Mouse (Mus musculus): ENCODE measurements around the gene Gm43951. TPM values are rescaled to one million over a fixed set of nuclear protein-coding genes. Genes with fewer than 3 reads are reported as not detected.

Gene Gm43951
- polyA plus RNA-seq (2012): 0.29 and 0.30 TPM in 2 replicates

DNA sequence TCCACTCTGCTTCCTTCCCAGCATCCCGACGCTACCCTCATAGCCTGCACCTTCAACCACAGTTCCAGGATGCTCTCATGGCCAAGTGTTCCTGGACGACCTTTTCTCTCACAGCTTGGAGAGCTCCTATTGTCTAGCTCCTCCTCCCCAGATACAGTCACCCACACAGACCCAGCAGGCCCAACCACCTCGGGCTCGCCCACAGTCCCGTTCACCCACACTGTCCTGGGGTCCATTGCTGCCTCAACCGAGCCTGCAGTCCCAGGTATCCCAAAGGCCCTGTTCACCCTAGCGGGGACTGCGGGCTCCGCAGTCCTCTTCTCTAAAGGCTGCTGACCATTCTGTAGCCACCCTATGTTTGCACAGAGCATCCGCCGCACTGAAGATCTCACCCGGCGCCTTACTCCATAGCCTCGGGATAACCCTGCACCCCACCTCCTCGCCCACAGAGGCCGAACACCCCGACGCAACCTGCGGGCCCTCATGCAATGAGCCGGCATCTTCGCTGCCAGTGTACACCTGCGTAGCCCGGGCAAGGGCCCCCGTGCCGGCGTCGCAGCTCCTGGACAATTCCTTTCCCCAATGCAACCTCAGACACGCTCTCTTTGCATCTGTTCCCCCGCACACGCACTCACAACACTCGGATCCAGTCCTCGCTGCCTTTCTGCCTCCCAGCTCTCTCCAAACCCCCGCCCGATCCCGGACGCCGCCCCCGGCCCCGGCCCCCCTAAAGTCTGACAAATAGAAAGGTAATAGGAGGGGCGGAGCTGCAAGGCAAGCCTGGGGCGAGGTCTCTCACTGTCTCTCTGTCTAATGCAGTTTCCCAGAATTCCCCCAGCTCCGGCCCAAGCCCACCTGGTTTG, at the start of gene Gm43951:
Gene Gm43951, minus strand, starts transcription at position 500 of the 863 bp plus-strand sequence.
- no peak for TF ChIP-seq GATA1 (IDR thresholded peaks at IDR 0.05; ENCODE audit: low read length)

- no peak for TF ChIP-seq GATA1 (IDR thresholded peaks at IDR 0.05; ENCODE audit: low read length)
These were observed 49.8 kb upstream of the Gm43951 start for GRCm38 (mm10) chr11:72256441-72256840.

GRCm38 (mm10) chr11:72255629-72256028, 49.0 kb upstream of the Gm43951 start:
- TF ChIP-seq GATA1 (IDR thresholded peaks at IDR 0.05; ENCODE audit: low read length): no peak

DNA sequence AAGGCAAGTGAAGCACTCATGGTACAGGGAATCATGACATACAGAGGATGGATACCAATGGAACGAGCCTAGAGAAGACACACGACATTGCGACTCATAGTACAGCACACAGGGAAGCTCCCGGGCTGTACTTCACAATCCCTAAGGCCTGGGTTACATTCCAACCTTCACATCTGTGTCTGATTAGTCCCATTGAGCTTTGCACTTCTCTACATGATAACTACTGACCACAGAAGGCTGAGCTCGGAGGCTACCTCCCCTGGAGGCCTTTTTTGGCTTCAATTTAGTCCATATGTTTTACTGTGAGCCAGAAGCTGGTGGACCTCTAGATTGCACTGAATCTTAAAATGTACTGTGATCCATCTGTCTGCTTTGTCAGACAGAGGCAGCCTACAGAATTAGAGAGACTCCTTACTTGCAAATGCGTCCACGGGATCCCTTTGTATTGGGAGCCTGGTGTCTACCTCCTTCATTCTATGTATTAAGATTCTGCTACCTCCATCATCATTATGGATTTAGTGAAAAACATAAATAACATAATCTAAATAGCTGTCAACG, 38.6 kb upstream of the Gm43951 start:
- no peak for TF ChIP-seq GATA1 (IDR thresholded peaks at IDR 0.05; ENCODE audit: low read length)

DNA sequence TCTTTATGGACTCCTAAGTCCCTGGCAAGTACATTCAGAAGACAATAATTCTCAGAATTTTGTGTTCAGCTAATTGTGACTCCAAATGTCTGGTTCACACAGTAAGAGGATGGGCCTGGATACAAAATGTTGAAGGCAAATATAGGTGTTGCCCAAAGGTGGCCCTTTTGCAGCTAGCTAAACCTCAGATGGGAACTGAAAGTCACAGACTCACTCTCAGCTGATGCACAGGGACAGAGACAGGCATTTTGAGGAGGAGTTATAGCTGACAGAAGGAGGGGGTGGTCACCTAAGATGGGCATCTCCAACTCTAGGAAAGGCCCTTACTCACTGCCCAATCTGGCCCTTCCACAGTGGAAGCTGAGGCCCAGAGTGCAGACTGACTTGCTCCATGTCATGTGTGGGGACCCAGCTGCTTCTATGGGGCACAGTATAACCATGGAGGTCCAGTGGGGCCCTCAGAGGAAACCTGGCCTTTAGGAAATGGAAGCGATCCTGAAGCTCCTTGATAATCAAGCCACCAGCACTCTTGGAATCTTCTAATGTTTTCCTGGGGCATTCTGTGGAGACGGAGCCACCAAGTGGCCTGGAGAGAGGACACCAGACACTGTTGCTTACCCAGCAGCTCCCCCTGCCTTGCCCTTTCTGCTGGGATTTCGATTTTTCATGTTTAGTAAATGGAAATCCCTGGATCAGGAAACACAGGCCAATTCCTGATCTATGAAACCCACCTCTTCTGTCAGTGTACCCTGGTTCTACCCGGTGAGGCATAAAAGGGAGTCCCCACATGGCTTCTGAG, 33.6 kb upstream of the Gm43951 start:
- TF ChIP-seq GATA1 (IDR thresholded peaks at IDR 0.05; ENCODE audit: low read length): no peak

DNA sequence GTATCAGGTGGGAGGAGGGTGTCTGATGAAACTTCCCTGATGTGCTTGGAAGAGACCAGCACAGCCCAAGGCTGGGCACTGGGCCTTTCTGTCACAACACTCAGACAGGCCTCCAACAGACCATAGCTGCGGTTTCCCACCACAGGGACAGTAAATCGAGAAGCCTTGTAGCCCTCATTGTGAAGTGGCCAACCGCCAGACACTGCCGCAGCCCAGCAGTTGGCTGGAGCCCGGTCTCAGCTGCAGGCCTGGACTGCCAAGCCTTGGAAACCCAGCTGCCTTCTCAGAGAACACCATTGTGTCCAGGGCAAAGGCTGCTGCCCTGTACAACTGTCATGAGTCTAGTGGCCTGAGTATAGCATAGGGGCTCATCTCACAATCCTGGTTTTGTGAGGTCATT, 27.4 kb upstream of the Gm43951 start:
- no peak for TF ChIP-seq GATA1 (IDR thresholded peaks at IDR 0.05; ENCODE audit: low read length)

- TF ChIP-seq GATA1 (IDR thresholded peaks at IDR 0.05; ENCODE audit: low read length): no peak
These were observed 26.4 kb upstream of the Gm43951 start for GRCm38 (mm10) chr11:72232991-72233390.

- no peak for TF ChIP-seq GATA1 (IDR thresholded peaks at IDR 0.05; ENCODE audit: low read length)
These were observed 25.4 kb upstream of the Gm43951 start for GRCm38 (mm10) chr11:72232068-72232467.

- no peak for TF ChIP-seq GATA1 (IDR thresholded peaks at IDR 0.05; ENCODE audit: low read length)
These were observed 21.9 kb upstream of the Gm43951 start for GRCm38 (mm10) chr11:72228513-72228912.

GRCm38 (mm10) chr11:72226901-72227300, 20.3 kb upstream of the Gm43951 start:
- no peak for TF ChIP-seq GATA1 (IDR thresholded peaks at IDR 0.05; ENCODE audit: low read length)

GRCm38 (mm10) chr11:72226020-72226791, 19.6 kb upstream of the Gm43951 start:
- no peak for TF ChIP-seq GATA1 (IDR thresholded peaks at IDR 0.05; ENCODE audit: low read length)

- no peak for TF ChIP-seq GATA1 (IDR thresholded peaks at IDR 0.05; ENCODE audit: low read length)
These were observed 18.2 kb upstream of the Gm43951 start for GRCm38 (mm10) chr11:72224865-72225264.

GRCm38 (mm10) chr11:72223414-72223813, 16.8 kb upstream of the Gm43951 start:
- TF ChIP-seq GATA1 (IDR thresholded peaks at IDR 0.05; ENCODE audit: low read length): no peak

DNA sequence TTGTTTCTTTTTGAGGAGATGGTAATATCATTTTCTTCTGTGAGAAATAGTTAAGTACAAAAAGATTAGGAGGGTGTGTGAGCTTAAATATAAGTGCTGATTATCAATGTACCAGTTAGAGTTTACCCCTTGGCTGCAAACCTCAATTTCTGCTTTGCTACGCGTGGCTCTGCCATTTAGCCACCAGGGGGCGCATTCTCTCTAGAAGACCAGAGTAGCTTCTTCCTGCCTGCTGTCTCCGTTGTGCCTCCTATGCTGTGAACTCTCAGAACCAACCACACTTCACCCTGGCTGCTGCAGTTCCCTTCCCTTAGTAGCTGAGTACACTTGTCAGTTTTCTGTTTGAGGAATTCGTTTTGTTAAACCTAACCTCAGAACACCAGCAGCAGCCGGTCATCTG, 14.6 kb upstream of the Gm43951 start:
- no peak for TF ChIP-seq GATA1 (IDR thresholded peaks at IDR 0.05; ENCODE audit: low read length)

DNA sequence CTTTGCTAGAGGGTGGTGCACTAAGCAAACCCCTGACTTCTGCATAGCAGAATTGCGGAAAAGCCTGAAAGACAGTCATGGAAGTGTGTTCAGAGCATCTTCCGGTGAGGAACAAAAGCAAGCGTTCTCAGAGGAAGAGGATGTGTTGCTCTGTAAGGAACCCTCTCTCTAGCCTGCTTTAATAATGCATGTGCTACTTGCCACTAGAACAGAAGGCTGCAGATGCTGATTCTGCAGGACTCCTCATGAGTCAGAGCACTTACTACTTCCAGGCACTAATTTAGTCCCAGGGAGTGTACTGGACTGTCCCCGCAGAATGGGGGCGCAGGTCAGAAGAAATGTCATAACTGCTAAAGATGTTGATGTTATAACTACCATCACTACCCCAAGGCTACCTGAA, 10.5 kb upstream of the Gm43951 start:
- no peak for TF ChIP-seq GATA1 (IDR thresholded peaks at IDR 0.05; ENCODE audit: low read length)

All from G1E-ER4 (cell line).